Mouse (Mus musculus) forebrain, embryonic 14.5 days (tissue): ENCODE data around the gene Hsd17b14. TPM values are rescaled to one million over a fixed set of nuclear protein-coding genes. Genes with fewer than 3 reads are reported as not detected.
A peak's percentile ranks its signal among the peaks of the same experiment; 100 is the strongest.
"Not testable (repeated sequence)": the region's sequence is repeated elsewhere in the genome, so short reads cannot be mapped to it uniquely, and the experiment has no call there.

Source experiments
- ATAC-seq: fragments of 200-750 bp; cut with Nextera tagmentation; 2 replicates; pipeline ENCODE4 v1.8.0; 2017; ENCODE audit warnings: mild to moderate bottlenecking, moderate library complexity
- DNase-seq: peaks from one replicate; pipeline ENCODE4 v3.0.0-alpha.2; 2015; ENCODE audit warnings: low spot score
- H3K27ac ChIP-seq: fragments of 300-500 bp; sonication (generic); 2 replicates; pipeline ENCODE4 v1.5.1; 2014; ENCODE audit warnings: low read depth, mild to moderate bottlenecking, control low read depth, low read length, moderate library complexity
- H3K27me3 ChIP-seq: fragments of 300-500 bp; sonication (generic); replicated peaks from 2 replicates; pipeline ENCODE4 v1.6.1; 2014; ENCODE audit warnings: low read length, control low read depth, mixed read lengths; ENCODE audit not compliant: control insufficient read depth, insufficient read depth
- H3K36me3 ChIP-seq: fragments of 300-500 bp; sonication (generic); 2 replicates; pipeline ENCODE4 v1.6.1; 2014; ENCODE audit warnings: low read length, control low read depth; ENCODE audit not compliant: control insufficient read depth, insufficient read depth
- H3K4me1 ChIP-seq: fragments of 300-500 bp; sonication (generic); 2 replicates; pipeline ENCODE4 v1.6.1; 2014; ENCODE audit warnings: antibody characterized with exemption, low read length, control low read depth; ENCODE audit not compliant: control insufficient read depth, insufficient read depth
- H3K4me2 ChIP-seq: fragments of 300-500 bp; sonication (generic); 2 replicates; pipeline ENCODE4 v1.6.1; 2014; ENCODE audit warnings: mild to moderate bottlenecking, control low read depth, low read length
- H3K4me3 ChIP-seq: fragments of 300-500 bp; sonication (generic); 2 replicates; pipeline ENCODE4 v1.5.1; 2014; ENCODE audit warnings: low read depth, low read length, control low read depth
- H3K9ac ChIP-seq: fragments of 300-500 bp; sonication (generic); 2 replicates; pipeline ENCODE4 v1.6.1; 2014; ENCODE audit warnings: mild to moderate bottlenecking, low read length, control low read depth, moderate library complexity
- H3K9me3 ChIP-seq: fragments of 300-500 bp; sonication (generic); replicated peaks from 2 replicates; pipeline ENCODE4 v1.6.1; 2016; ENCODE audit warnings: low read length, control low read depth, mixed read lengths; ENCODE audit not compliant: control insufficient read depth
- WGBS: fragments of 180-500 bp; shearing (Covaris S2); extraction: QIAGEN DNeasy Blood & Tissue Kit; methylation state at CpG from one replicate; pipeline ENCODE4 v1.1.7; 2014; 5-methylcytosine and 5-hydroxymethylcytosine counted together
- polyA plus RNA-seq: library from polyadenylated mRNA; unstranded; fragments of >200 nt; fragmentation: Nextera tagmentation; extraction: Ambion mirVana; gene quantifications from 2 replicates; pipeline ENCODE4 v1.2.1, GENCODE M21; 2014

Gene Hsd17b14
- polyA plus RNA-seq, 1 experiment from 2014 or later = 0.17 TPM

- Histone ChIP-seq H3K4me1 (peaks cover 6% of the 10 kb centered on the region), H3K9me3 (no peaks in the 10 kb centered on the region), H3K27me3 (no peaks in the 10 kb centered on the region), H3K9ac (peak within 1 kb of the TSS; percentile 82), H3K27ac (peak within 1 kb of the TSS; percentile 55), H3K4me2 (peak within 1 kb of the TSS; percentile 95), H3K4me3 (peak within 1 kb of the TSS; percentile 67), H3K36me3 (no peaks in the 10 kb centered on the region)
- ATAC-seq (peak; percentile 70), DNase-seq (peak; percentile 92)
- WGBS = under 1% methylated on average over 54 of the region's 54 CpGs
These were observed 28.8 kb upstream of the Hsd17b14 start, which contains the start of the genes Ppp1r15a and Plekha4 for GRCm38 (mm10) chr7:45525809-45526473. Gene Ppp1r15a, minus strand, starts transcription at chr7:45526268. Gene Plekha4, plus strand, starts transcription at chr7:45526330.

DNA sequence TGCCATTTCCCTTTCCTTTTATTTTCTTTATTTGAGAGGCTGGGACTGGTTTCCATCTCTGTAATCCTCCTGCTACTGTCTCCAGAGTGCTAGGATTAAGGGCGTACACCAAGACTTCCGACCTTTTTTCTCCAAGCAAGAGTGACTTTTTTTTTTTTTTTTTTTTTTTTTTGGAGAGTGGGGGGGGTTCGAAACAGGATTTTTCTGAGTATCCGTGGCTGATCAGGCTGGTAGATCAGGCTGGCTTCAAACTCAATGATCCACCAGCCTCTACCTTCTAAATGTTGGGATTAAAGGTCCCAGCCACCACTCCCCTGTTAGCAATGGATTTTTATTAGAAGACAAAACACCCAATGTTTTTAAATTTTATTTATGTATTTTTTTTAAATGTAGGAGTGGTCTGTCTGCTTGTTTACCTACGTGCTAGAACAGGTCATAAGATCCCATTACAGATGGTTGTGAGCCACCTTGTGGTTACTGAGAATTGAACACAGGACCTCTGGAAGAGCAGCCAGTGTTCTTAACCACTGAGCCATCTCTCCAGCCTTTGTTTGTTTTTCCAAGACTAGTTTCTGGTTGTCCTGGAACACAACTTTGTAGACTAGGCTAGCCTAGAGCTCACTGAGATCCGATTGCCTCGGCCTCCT, 28.1 kb upstream of the Hsd17b14 start:
- peak overlapping the region; percentile 67 for H3K4me3 ChIP-seq
- H3K9me3 ChIP-seq = no peaks in the 10 kb centered on the region
- WGBS = 24% methylated on average over 7 of the region's 7 CpGs
- peaks cover 6% of the 10 kb centered on the region for H3K4me1 ChIP-seq
- H3K27ac ChIP-seq = no peak overlapping the region
- no peaks in the 10 kb centered on the region for H3K36me3 ChIP-seq
- no peaks in the 10 kb centered on the region for H3K27me3 ChIP-seq
- peak overlapping the region; percentile 82 for H3K9ac ChIP-seq
- peak overlapping the region; percentile 95 for H3K4me2 ChIP-seq
- DNase-seq = no peak
- no peak for ATAC-seq

DNA sequence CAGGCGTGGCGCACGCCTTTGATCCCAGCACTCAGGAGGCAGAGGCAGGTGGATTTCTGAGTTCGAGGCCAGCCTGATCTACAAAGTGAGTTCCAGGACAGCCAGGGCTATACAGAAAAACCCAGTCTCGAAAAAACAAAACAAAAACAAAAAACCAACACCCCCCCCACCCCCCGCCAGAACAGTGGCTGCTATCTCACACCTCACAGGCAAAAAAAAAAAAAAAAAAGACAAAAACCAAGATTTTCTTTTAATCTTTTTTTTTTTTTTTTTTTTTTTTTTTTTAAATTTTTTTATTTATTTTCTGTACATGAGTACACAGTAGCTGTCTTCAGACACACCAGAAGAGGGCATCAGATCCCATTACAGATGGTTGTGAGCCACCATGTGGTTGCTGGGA, 27.5 kb upstream of the Hsd17b14 start:
- not testable (repeated sequence) for H3K9ac ChIP-seq, H3K27ac ChIP-seq, H3K4me3 ChIP-seq, H3K4me1 ChIP-seq, H3K4me2 ChIP-seq, ATAC-seq, H3K27me3 ChIP-seq, DNase-seq, H3K36me3 ChIP-seq, H3K9me3 ChIP-seq
- 92% methylated on average over 6 of the region's 6 CpGs for WGBS

DNA sequence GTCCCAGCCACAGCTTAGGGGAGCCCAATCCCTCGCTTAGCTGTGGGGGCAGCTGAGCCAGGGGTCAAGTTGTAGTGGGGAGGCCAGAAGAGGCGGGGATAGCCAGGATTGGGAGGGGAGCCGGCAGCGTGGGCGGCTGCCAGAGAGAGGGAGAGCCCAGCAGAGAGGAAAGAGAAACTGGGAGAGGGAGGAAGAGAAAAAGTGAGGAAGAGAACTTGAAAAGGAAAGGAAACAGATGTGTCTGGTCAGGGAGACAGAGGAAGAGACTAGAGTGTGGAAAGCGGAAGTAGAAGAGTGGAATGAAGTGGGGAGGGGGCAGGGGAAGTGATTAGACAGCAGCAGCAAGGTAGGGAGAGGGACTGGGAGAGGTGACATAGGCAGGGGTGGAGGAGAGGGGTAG, 25.2 kb upstream of the Hsd17b14 start:
- ATAC-seq (no peak), DNase-seq (no peak)
- no peaks in the 10 kb centered on the region for H3K27me3 ChIP-seq
- WGBS = 24% methylated on average over 6 of the region's 6 CpGs
- no peak overlapping the region for H3K27ac ChIP-seq
- no peak overlapping the region for H3K9ac ChIP-seq
- H3K36me3 ChIP-seq = no peaks in the 10 kb centered on the region
- H3K4me2 ChIP-seq = no peak overlapping the region
- no peaks in the 10 kb centered on the region for H3K9me3 ChIP-seq
- H3K4me1 ChIP-seq = peaks cover 6% of the 10 kb centered on the region
- H3K4me3 ChIP-seq = no peak overlapping the region

GRCm38 (mm10) chr7:45530643-45531042, 24.1 kb upstream of the Hsd17b14 start:
- DNase-seq (no peak), ATAC-seq (no peak)
- Histone ChIP-seq H3K27ac (no peak overlapping the region), H3K9ac (no peak overlapping the region), H3K36me3 (no peaks in the 10 kb centered on the region), H3K9me3 (no peaks in the 10 kb centered on the region), H3K4me2 (no peak overlapping the region), H3K4me1 (peaks cover under 1% of the 10 kb centered on the region; the same call in 1 of the 2 replicates), H3K27me3 (no peaks in the 10 kb centered on the region), H3K4me3 (no peak overlapping the region)
- 80% methylated on average over 2 of the region's 2 CpGs for WGBS

DNA sequence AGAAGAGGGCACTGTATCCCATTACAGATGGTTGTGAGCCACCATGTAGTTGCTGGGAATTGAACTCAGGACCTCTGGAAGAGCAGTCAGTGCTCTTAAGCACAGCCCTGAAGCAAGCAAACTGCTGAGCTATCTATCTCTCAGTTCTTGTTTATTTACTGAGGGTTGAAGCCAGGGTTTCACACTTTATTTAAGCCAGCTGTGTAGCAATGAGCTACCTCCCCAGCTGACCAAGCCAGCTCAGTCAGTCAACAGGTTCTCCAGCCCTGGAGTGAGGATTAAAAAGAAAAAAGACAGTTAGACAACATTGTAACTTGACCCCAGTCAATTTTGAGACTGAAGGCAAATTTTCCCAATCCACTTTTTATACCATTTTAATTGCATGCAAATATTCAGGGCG, 19.0 kb upstream of the Hsd17b14 start:
- Histone ChIP-seq H3K9ac (no peak overlapping the region), H3K27ac (no peak overlapping the region), H3K27me3 (no peaks in the 10 kb centered on the region), H3K36me3 (no peaks in the 10 kb centered on the region), H3K9me3 (no peaks in the 10 kb centered on the region), H3K4me3 (no peak overlapping the region), H3K4me1 (peaks cover 4% of the 10 kb centered on the region; the same call in 1 of the 2 replicates), H3K4me2 (no peak overlapping the region)
- ATAC-seq (no peak), DNase-seq (no peak)
- WGBS = 67% methylated on average over 1 of the region's 1 CpGs

GRCm38 (mm10) chr7:45537602-45538001, 17.1 kb upstream of the Hsd17b14 start:
- Histone ChIP-seq H3K36me3 (no peaks in the 10 kb centered on the region), H3K27ac (no peak overlapping the region), H3K9me3 (no peaks in the 10 kb centered on the region), H3K9ac (peak overlapping the region; percentile 56), H3K27me3 (no peaks in the 10 kb centered on the region), H3K4me3 (peak overlapping the region; percentile 38), H3K4me1 (peaks cover 4% of the 10 kb centered on the region; the same call in 1 of the 2 replicates), H3K4me2 (peak overlapping the region; percentile 58)
- DNase-seq = no peak
- 80% methylated on average over 10 of the region's 10 CpGs for WGBS
- ATAC-seq = no peak

DNA sequence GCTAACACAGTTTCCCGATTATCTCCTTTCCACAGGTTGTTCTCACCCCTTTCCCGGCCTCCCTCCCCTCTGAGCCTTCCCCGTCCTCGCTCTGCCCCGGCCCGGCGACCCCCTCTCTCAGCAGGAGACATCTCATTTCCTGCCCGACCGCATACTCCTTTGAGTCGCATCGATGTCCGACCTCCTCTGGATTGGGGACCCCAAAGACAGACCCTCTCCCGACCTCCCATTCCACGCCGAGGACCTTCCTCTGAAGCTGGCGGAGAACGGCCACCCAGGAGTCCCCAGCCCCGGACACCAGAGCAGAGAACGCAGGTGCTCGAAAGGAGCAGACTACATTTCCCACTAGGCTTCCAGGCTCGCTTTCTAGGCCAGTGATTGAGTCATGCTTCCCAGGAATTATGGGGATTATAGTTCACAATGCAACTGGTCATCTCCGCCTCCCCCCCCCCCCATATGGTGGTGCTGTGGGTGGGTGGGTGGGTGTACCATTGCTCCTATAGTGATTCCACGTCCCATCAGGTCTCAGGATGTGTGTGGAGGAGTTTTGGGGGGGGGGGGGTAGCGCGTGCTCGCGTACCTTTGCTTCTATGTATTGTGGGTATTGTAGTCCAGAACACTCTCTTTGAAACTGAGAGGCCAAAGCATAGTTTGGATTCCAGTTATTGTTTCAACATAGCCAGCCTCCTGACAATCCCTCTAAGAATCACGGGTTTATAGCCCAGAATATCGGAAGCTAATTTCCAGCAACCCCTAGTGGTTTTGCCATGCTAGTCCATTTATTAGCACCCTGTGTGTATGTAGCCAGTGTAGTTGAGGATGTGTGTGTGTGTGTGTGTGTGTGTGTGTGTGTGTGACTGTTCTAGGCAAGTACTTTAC, 16.3 kb upstream of the Hsd17b14 start:
- H3K4me3 ChIP-seq = peak overlapping the region; percentile 38
- H3K27me3 ChIP-seq = no peaks in the 10 kb centered on the region
- H3K9me3 ChIP-seq = no peaks in the 10 kb centered on the region
- H3K4me2 ChIP-seq = peak overlapping the region; percentile 58
- H3K27ac ChIP-seq = no peak overlapping the region
- peaks cover 4% of the 10 kb centered on the region; the same call in 1 of the 2 replicates for H3K4me1 ChIP-seq
- peak overlapping the region; percentile 56 for H3K9ac ChIP-seq
- ATAC-seq (peak; percentile 92), DNase-seq (peak; percentile 90)
- 1% methylated on average over 29 of the region's 29 CpGs for WGBS
- no peaks in the 10 kb centered on the region for H3K36me3 ChIP-seq
